Mouse (Mus musculus) limb, embryonic 13.5 days (tissue): ENCODE measurements around the gene Tmem131l. TPM values are rescaled to one million over a fixed set of nuclear protein-coding genes. Genes with fewer than 3 reads are reported as not detected.
"Not testable (repeated sequence)": the region's sequence is repeated elsewhere in the genome, so short reads cannot be mapped to it uniquely, and the experiment has no call there.

Source experiments
- ATAC-seq: fragments of 200-750 bp; cut with Nextera tagmentation; 2 replicates; pipeline ENCODE4 v1.8.0; 2017; ENCODE audit warnings: low read depth, moderate number of reproducible peaks, moderate TSS enrichment; ENCODE audit not compliant: low FRiP score
- H3K27ac ChIP-seq: fragments of 300-500 bp; sonication (generic); 2 replicates; pipeline ENCODE4 v1.5.1; 2015; ENCODE audit warnings: inconsistent platforms, mild to moderate bottlenecking, moderate library complexity
- H3K27me3 ChIP-seq: fragments of 300-500 bp; sonication (generic); 2 replicates; pipeline ENCODE4 v1.6.1; 2015; ENCODE audit warnings: mild to moderate bottlenecking, inconsistent platforms
- H3K36me3 ChIP-seq: fragments of 300-500 bp; sonication (generic); 2 replicates; pipeline ENCODE4 v1.6.1; 2015; ENCODE audit warnings: inconsistent platforms, mild to moderate bottlenecking, moderate library complexity
- H3K4me1 ChIP-seq: fragments of 300-500 bp; sonication (generic); 2 replicates; pipeline ENCODE4 v1.6.1; 2015; ENCODE audit warnings: inconsistent platforms
- H3K4me2 ChIP-seq: fragments of 300-500 bp; sonication (generic); replicated peaks from 2 replicates; pipeline ENCODE4 v1.6.1; 2015; ENCODE audit warnings: inconsistent platforms, mild to moderate bottlenecking, moderate library complexity
- H3K4me3 ChIP-seq: fragments of 300-500 bp; sonication (generic); 2 replicates; pipeline ENCODE4 v1.5.1; 2015; ENCODE audit warnings: moderate library complexity, mild to moderate bottlenecking, inconsistent platforms
- H3K9ac ChIP-seq: fragments of 300-500 bp; sonication (generic); 2 replicates; pipeline ENCODE4 v1.6.1; 2015; ENCODE audit warnings: mild to moderate bottlenecking, inconsistent platforms
- H3K9me3 ChIP-seq: fragments of 300-500 bp; sonication (generic); 2 replicates; pipeline ENCODE4 v1.6.1; 2016; ENCODE audit warnings: inconsistent platforms
- WGBS: fragments of 180-500 bp; shearing (Covaris S2); methylation state at CpG from one replicate; pipeline ENCODE4 v1.1.7; 2015; 5-methylcytosine and 5-hydroxymethylcytosine counted together
- polyA plus RNA-seq: library from polyadenylated mRNA; unstranded; fragments of >200 nt; fragmentation: Nextera tagmentation; extraction: Ambion mirVana; gene quantifications from 2 replicates; pipeline ENCODE4 v1.2.1, GENCODE M21; 2015

Gene Tmem131l
- polyA plus RNA-seq, 1 experiment from 2014 or later = 62.5 TPM

DNA sequence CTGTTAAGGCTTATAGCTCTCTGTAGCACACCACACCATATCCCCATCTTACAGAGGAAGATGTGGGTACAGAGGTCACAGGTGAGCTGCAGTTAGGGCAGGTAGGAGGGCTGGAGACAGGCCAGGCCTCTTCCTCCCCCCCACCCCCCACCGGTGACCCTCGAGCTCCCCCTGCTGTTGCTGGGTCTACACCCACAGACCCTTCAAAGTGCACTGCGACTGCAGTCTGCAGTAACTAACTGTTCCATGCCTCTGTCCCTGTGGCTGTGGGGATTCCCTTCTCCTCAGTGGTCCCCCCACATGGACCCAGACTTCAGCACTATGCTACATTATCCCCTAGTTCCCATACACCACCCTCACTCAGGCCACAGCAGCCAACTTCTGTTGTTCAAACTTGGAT, 144.2 kb downstream of the Tmem131l start:
- H3K9ac ChIP-seq = no peak overlapping the region
- H3K4me3 ChIP-seq = no peak overlapping the region
- no peak for ATAC-seq
- WGBS = 51% methylated on average over 3 of the region's 3 CpGs
- peaks cover 5% of the 10 kb centered on the region; the same call in 1 of the 2 replicates for H3K9me3 ChIP-seq
- H3K4me2 ChIP-seq = no peak overlapping the region
- peaks cover 48% of the 10 kb centered on the region for H3K36me3 ChIP-seq
- no peaks in the 10 kb centered on the region for H3K27me3 ChIP-seq
- H3K4me1 ChIP-seq = 0 out of 2 replicates have a peak, but pooled peaks cover 3% of the 10 kb centered on the region
- no peak overlapping the region for H3K27ac ChIP-seq

- Histone ChIP-seq H3K27me3 (no peaks in the 10 kb centered on the region), H3K9me3 (peaks cover 5% of the 10 kb centered on the region; the same call in 1 of the 2 replicates), H3K4me3 (no peak overlapping the region), H3K36me3 (peaks cover 41% of the 10 kb centered on the region), H3K27ac (no peak overlapping the region), H3K4me2 (no peak overlapping the region), H3K9ac (no peak overlapping the region), H3K4me1 (0 out of 2 replicates have a peak, but pooled peaks cover 3% of the 10 kb centered on the region)
- no peak for ATAC-seq
- WGBS = 90% methylated on average over 5 of the region's 5 CpGs
These were observed 144.9 kb downstream of the Tmem131l start for GRCm38 (mm10) chr3:83895111-83895510.

- ATAC-seq = no peak
- Histone ChIP-seq H3K27ac (no peak overlapping the region), H3K27me3 (no peaks in the 10 kb centered on the region), H3K9me3 (no peaks in the 10 kb centered on the region), H3K36me3 (no peaks in the 10 kb centered on the region), H3K4me3 (no peak overlapping the region), H3K4me2 (no peak overlapping the region), H3K4me1 (peaks cover 19% of the 10 kb centered on the region), H3K9ac (no peak overlapping the region)
- 79% methylated on average over 2 of the region's 2 CpGs for WGBS
These were observed 154.8 kb downstream of the Tmem131l start for GRCm38 (mm10) chr3:83885163-83885562.

DNA sequence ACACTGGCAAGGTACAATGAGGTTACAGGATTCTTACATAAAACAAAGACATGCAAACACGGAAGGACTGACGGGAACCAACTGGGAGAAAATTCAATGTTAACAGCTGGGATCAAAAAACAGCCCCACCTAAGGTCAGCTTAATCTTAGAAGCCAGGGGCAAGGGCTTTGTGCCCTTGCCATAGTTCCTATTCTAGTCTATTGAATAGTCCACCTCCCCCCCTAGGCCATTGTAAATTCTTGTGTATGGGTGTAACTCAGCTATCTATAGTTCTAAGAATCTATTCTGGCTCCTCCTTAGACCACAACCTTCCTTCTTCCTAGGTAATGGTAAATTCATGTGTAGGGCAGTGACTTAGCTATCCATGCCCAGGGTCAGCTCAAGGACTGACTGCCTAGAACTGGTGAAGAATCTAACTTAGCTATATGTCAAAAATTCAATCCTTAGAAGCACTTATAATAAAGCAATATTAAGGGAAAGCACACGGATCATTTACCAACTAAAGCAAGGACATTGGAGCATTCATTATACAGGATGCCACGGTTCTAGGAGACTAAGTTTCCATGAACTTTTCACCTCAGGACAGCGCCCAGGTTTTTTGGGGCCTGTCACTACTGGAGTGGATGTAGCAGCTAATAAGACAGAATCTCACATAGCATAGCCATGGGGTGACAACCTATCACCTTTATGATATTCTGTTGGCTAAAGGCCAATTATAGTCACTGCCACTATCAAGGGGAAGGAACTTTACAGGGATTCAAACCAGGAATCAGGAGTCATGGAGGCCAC, 160.5 kb downstream of the Tmem131l start:
- not testable (repeated sequence) for ATAC-seq

GRCm38 (mm10) chr3:83878801-83879200, 161.2 kb downstream of the Tmem131l start:
- Histone ChIP-seq H3K4me3 (no peak overlapping the region), H3K36me3 (no peaks in the 10 kb centered on the region), H3K4me1 (no peaks in the 10 kb centered on the region), H3K9ac (no peak overlapping the region), H3K4me2 (no peak overlapping the region), H3K27me3 (no peaks in the 10 kb centered on the region), H3K27ac (no peak overlapping the region), H3K9me3 (no peaks in the 10 kb centered on the region)
- ATAC-seq = no peak
- WGBS = 92% methylated on average over 4 of the region's 4 CpGs

More for the DNA sequence above, 160.5 kb downstream of the Tmem131l start:
- H3K9ac ChIP-seq, H3K4me2 ChIP-seq, H3K27ac ChIP-seq, H3K4me1 ChIP-seq, H3K9me3 ChIP-seq, H3K4me3 ChIP-seq, H3K27me3 ChIP-seq, H3K36me3 ChIP-seq: not testable (repeated sequence)
- WGBS = 90% methylated on average over 5 of the region's 5 CpGs

DNA sequence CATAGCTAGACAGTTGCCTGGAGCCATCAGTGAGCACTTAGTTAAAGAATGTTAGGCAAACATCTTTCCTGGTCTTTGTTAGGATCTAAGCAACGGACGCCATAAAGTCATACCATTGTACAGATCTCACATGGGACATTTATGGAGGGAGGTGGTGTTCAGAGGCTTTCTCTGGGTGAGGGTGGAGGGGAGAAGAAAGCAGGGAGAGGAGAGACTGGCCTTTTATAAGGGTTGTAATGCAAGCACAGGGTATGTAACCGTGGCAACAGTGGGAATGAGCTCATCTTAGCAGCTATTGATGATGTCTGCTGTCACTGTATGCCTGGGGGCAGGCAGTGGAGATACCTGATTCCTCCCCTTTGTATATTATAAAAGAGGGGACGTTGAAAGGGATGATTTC, 163.7 kb downstream of the Tmem131l start:
- 65% methylated on average over 4 of the region's 4 CpGs for WGBS
- H3K4me2 ChIP-seq = no peak overlapping the region
- H3K27me3 ChIP-seq = no peaks in the 10 kb centered on the region
- ATAC-seq = no peak
- H3K4me1 ChIP-seq = no peaks in the 10 kb centered on the region
- H3K36me3 ChIP-seq = no peaks in the 10 kb centered on the region
- H3K27ac ChIP-seq = no peak overlapping the region
- no peak overlapping the region for H3K4me3 ChIP-seq
- no peak overlapping the region for H3K9ac ChIP-seq
- no peaks in the 10 kb centered on the region; the same call in 1 of the 2 replicates for H3K9me3 ChIP-seq

DNA sequence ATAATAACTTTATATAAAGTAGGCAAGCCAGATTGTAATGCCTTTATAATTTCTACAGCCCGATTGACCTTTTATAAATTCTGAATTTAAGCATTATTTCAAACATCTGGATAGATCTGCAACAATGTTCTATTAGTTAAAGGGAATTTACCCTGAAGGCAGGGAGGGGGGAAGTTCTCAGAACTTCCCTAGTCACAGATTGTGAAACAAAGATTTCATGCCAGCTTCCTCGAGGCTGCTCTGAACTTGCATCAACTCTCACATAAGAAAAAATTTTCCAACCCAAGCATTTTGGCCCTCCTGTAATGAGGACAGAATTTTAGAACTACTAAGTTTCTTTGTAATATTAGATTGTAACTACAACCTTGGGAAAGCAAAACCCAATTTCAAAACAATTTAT, 164.9 kb downstream of the Tmem131l start:
- H3K4me3 ChIP-seq, H3K4me2 ChIP-seq, H3K9me3 ChIP-seq, H3K36me3 ChIP-seq, ATAC-seq, H3K27me3 ChIP-seq, H3K27ac ChIP-seq, H3K9ac ChIP-seq, H3K4me1 ChIP-seq: not testable (repeated sequence)
- 77% methylated on average over 2 of the region's 2 CpGs for WGBS

- not testable (repeated sequence) for ATAC-seq, H3K36me3 ChIP-seq, H3K4me3 ChIP-seq, H3K27me3 ChIP-seq, H3K4me2 ChIP-seq, H3K9me3 ChIP-seq, H3K27ac ChIP-seq, H3K4me1 ChIP-seq, H3K9ac ChIP-seq
- 91% methylated on average over 2 of the region's 2 CpGs for WGBS
These were observed 167.1 kb downstream of the Tmem131l start for GRCm38 (mm10) chr3:83872853-83873252.

GRCm38 (mm10) chr3:83871962-83872361, 168.0 kb downstream of the Tmem131l start:
- 93% methylated on average over 4 of the region's 4 CpGs for WGBS
- not testable (repeated sequence) for H3K4me2 ChIP-seq, H3K4me1 ChIP-seq, H3K9ac ChIP-seq, H3K27me3 ChIP-seq, H3K9me3 ChIP-seq, H3K27ac ChIP-seq, ATAC-seq, H3K4me3 ChIP-seq, H3K36me3 ChIP-seq

GRCm38 (mm10) chr3:83871559-83871958, 168.4 kb downstream of the Tmem131l start:
- H3K27ac ChIP-seq, H3K4me1 ChIP-seq, H3K4me2 ChIP-seq, H3K4me3 ChIP-seq, H3K9ac ChIP-seq, H3K27me3 ChIP-seq, H3K36me3 ChIP-seq, ATAC-seq, H3K9me3 ChIP-seq: not testable (repeated sequence)
- WGBS = 88% methylated on average over 7 of the region's 7 CpGs

GRCm38 (mm10) chr3:83869776-83870175, 170.2 kb downstream of the Tmem131l start:
- 93% methylated on average over 2 of the region's 2 CpGs for WGBS
- Histone ChIP-seq H3K27me3 (no peaks in the 10 kb centered on the region), H3K9me3 (no peaks in the 10 kb centered on the region; the same call in 1 of the 2 replicates), H3K36me3 (no peaks in the 10 kb centered on the region), H3K27ac (no peak overlapping the region), H3K4me2 (no peak overlapping the region), H3K4me1 (no peaks in the 10 kb centered on the region), H3K9ac (no peak overlapping the region), H3K4me3 (no peak overlapping the region)
- ATAC-seq = no peak

DNA sequence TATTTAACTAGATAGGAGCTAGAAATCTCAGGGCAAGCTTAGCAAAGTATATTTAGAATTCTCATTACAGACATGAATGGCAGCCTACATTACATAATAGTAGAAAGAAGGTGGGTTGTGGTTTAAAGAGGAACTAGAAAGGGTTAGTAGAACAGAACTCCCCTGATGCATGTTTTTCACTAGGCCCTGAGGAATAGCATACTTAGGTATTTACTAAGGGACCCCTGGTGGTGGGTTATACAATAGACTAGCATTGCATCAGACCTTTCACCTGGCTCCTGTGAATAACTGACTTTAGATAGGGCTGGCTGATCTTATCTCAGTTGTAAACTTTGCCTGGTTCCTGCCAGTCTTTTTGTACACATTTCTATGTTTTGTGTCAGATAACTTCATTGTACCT, 172.9 kb downstream of the Tmem131l start:
- not testable (repeated sequence) for H3K4me1 ChIP-seq, H3K9me3 ChIP-seq, H3K9ac ChIP-seq, H3K36me3 ChIP-seq, H3K27ac ChIP-seq, ATAC-seq, H3K4me2 ChIP-seq, H3K4me3 ChIP-seq, H3K27me3 ChIP-seq

DNA sequence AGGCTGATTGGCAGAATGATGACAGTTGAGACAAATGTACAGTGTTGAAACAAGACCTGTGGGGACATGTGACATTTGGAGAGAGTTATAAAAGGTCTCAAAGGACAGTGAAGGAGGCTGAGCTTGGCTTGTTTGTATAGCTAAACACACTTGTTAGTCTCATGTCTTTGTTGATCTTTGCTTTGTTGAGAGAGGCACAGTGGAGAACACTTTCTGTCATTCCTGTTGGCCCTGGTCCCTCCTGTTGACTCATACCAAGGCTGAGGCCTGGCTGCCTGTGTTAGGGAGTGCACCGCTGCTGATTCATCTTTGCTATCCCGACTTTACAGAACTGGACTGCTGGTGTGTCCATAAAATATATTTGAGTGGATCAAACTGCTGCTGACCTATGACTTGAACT, 174.8 kb downstream of the Tmem131l start:
- H3K4me2 ChIP-seq = no peak overlapping the region
- ATAC-seq = no peak
- no peaks in the 10 kb centered on the region for H3K27me3 ChIP-seq
- H3K27ac ChIP-seq = no peak overlapping the region
- no peaks in the 10 kb centered on the region for H3K9me3 ChIP-seq
- no peaks in the 10 kb centered on the region for H3K36me3 ChIP-seq
- H3K4me1 ChIP-seq = peaks cover 7% of the 10 kb centered on the region; the same call in 1 of the 2 replicates
- H3K4me3 ChIP-seq = no peak overlapping the region
- no peak overlapping the region for H3K9ac ChIP-seq
- WGBS = 84% methylated on average over 2 of the region's 2 CpGs
